Mouse (Mus musculus): ENCODE data around the gene Cubn. TPM values are rescaled to one million over a fixed set of nuclear protein-coding genes. Genes with fewer than 3 reads are reported as not detected.
A peak's percentile ranks its signal among the peaks of the same experiment; 100 is the strongest.

Cubn gene
- total RNA-seq (2014; rRNA removed), result 1.9 and 3.0 TPM in 2 replicates
- polyA plus RNA-seq (2015; fragmentation: Nextera tagmentation; extraction: Ambion mirVana), result 0.39 and 0.42 TPM in 2 replicates

- ATAC-seq (ENCODE audit: low FRiP score), result no peak
- no peak for DNase-seq (ENCODE audit: low spot score)
- Histone ChIP-seq H3K27me3 (ENCODE audit: insufficient read depth, low read length) (no peaks in the 10 kb centered on the region), H3K9ac (replicated peaks; ENCODE audit: low read length, poor library complexity, severe bottlenecking) (no peak within 1 kb of the TSS), H3K4me3 (ENCODE audit: low read depth, low read length) (no peak within 1 kb of the TSS), H3K9me3 (ENCODE audit: low read length) (no peaks in the 10 kb centered on the region), H3K36me3 (ENCODE audit: insufficient read depth, low read length) (no peaks in the 10 kb centered on the region), H3K4me2 (ENCODE audit: low read depth, low read length, poor library complexity, severe bottlenecking) (no peak within 1 kb of the TSS), H3K27ac (ENCODE audit: low read depth, low read length) (no peak within 1 kb of the TSS), H3K4me1 (ENCODE audit: insufficient read depth, low read length) (no peaks in the 10 kb centered on the region; the same call in 1 of the 2 replicates)
- no peak for TF ChIP-seq CTCF (IDR thresholded peaks at IDR 0.05)
- WGBS, result 36% methylated on average over 8 of the region's 8 CpGs
Observed at GRCm38 (mm10) chr2:13491734-13492133, at the start of gene Cubn. TSS of gene Cubn (minus strand) at chr2:13491813.

- no peak overlapping the region for H3K27ac ChIP-seq (ENCODE audit: low read depth, low read length)
- H3K36me3 ChIP-seq (ENCODE audit: insufficient read depth, low read length), result no peaks in the 10 kb centered on the region
- no peaks in the 10 kb centered on the region for H3K4me1 ChIP-seq (ENCODE audit: insufficient read depth, low read length)
- no peak for ATAC-seq (ENCODE audit: low FRiP score)
- H3K4me3 ChIP-seq (ENCODE audit: low read depth, low read length), result no peak overlapping the region
- 93% methylated on average over 1 of the region's 1 CpGs for WGBS
- H3K9ac ChIP-seq (replicated peaks; ENCODE audit: low read length, poor library complexity, severe bottlenecking), result no peak overlapping the region
- no peak for DNase-seq (ENCODE audit: low spot score)
- H3K4me2 ChIP-seq (ENCODE audit: low read depth, low read length, poor library complexity, severe bottlenecking), result no peak overlapping the region
- TF ChIP-seq CTCF (IDR thresholded peaks at IDR 0.05), result no peak
- no peaks in the 10 kb centered on the region for H3K9me3 ChIP-seq (ENCODE audit: low read length)
- H3K27me3 ChIP-seq (ENCODE audit: insufficient read depth, low read length), result no peaks in the 10 kb centered on the region
Observed at GRCm38 (mm10) chr2:13539860-13540259, 48.2 kb upstream of the Cubn start.

- no peaks in the 10 kb centered on the region for H3K4me1 ChIP-seq (ENCODE audit: insufficient read depth, low read length)
- no peak for ATAC-seq (ENCODE audit: low FRiP score)
- H3K27me3 ChIP-seq (ENCODE audit: insufficient read depth, low read length), result no peaks in the 10 kb centered on the region
- no peak overlapping the region for H3K4me2 ChIP-seq (ENCODE audit: low read depth, low read length, poor library complexity, severe bottlenecking)
- DNase-seq (ENCODE audit: low spot score), result no peak
- no peak overlapping the region for H3K27ac ChIP-seq (ENCODE audit: low read depth, low read length)
- no peak for TF ChIP-seq CTCF (IDR thresholded peaks at IDR 0.05)
- 79% methylated on average over 6 of the region's 6 CpGs for WGBS
- H3K9me3 ChIP-seq (ENCODE audit: low read length), result no peaks in the 10 kb centered on the region
- H3K36me3 ChIP-seq (ENCODE audit: insufficient read depth, low read length), result no peaks in the 10 kb centered on the region
- H3K4me3 ChIP-seq (ENCODE audit: low read depth, low read length), result no peak overlapping the region
- H3K9ac ChIP-seq (replicated peaks; ENCODE audit: low read length, poor library complexity, severe bottlenecking), result no peak overlapping the region
Observed at GRCm38 (mm10) chr2:13538704-13539377, 47.2 kb upstream of the Cubn start.

- Histone ChIP-seq H3K27me3 (ENCODE audit: insufficient read depth, low read length) (no peaks in the 10 kb centered on the region), H3K4me3 (ENCODE audit: low read depth, low read length) (no peak overlapping the region), H3K9me3 (ENCODE audit: low read length) (no peaks in the 10 kb centered on the region), H3K9ac (replicated peaks; ENCODE audit: low read length, poor library complexity, severe bottlenecking) (no peak overlapping the region), H3K4me1 (ENCODE audit: insufficient read depth, low read length) (no peaks in the 10 kb centered on the region), H3K4me2 (ENCODE audit: low read depth, low read length, poor library complexity, severe bottlenecking) (no peak overlapping the region), H3K27ac (ENCODE audit: low read depth, low read length) (no peak overlapping the region), H3K36me3 (ENCODE audit: insufficient read depth, low read length) (no peaks in the 10 kb centered on the region)
- TF ChIP-seq CTCF (IDR thresholded peaks at IDR 0.05), result no peak
- DNase-seq (ENCODE audit: low spot score) (no peak), ATAC-seq (ENCODE audit: low FRiP score) (no peak)
- 69% methylated on average over 2 of the region's 2 CpGs for WGBS
Observed at GRCm38 (mm10) chr2:13538258-13538657, 46.6 kb upstream of the Cubn start.

GRCm38 (mm10) chr2:13537733-13538132, 46.1 kb upstream of the Cubn start:
- Histone ChIP-seq H3K4me3 (ENCODE audit: low read depth, low read length) (no peak overlapping the region), H3K27ac (ENCODE audit: low read depth, low read length) (no peak overlapping the region), H3K9ac (replicated peaks; ENCODE audit: low read length, poor library complexity, severe bottlenecking) (no peak overlapping the region), H3K36me3 (ENCODE audit: insufficient read depth, low read length) (no peaks in the 10 kb centered on the region), H3K4me1 (ENCODE audit: insufficient read depth, low read length) (no peaks in the 10 kb centered on the region), H3K27me3 (ENCODE audit: insufficient read depth, low read length) (no peaks in the 10 kb centered on the region), H3K9me3 (ENCODE audit: low read length) (no peaks in the 10 kb centered on the region), H3K4me2 (ENCODE audit: low read depth, low read length, poor library complexity, severe bottlenecking) (no peak overlapping the region)
- no peak for DNase-seq (ENCODE audit: low spot score)
- WGBS, result 9% methylated on average over 2 of the region's 2 CpGs
- no peak for ATAC-seq (ENCODE audit: low FRiP score)
- peak; percentile 28 for TF ChIP-seq CTCF (IDR thresholded peaks at IDR 0.05)

- no peak for ATAC-seq (ENCODE audit: low FRiP score)
- H3K27me3 ChIP-seq (ENCODE audit: insufficient read depth, low read length), result no peaks in the 10 kb centered on the region
- no peaks in the 10 kb centered on the region for H3K4me1 ChIP-seq (ENCODE audit: insufficient read depth, low read length)
- H3K36me3 ChIP-seq (ENCODE audit: insufficient read depth, low read length), result no peaks in the 10 kb centered on the region
- no peak for DNase-seq (ENCODE audit: low spot score)
- no peak overlapping the region for H3K4me2 ChIP-seq (ENCODE audit: low read depth, low read length, poor library complexity, severe bottlenecking)
- TF ChIP-seq CTCF (IDR thresholded peaks at IDR 0.05), result peak; percentile 42
- no peaks in the 10 kb centered on the region for H3K9me3 ChIP-seq (ENCODE audit: low read length)
- no peak overlapping the region for H3K9ac ChIP-seq (replicated peaks; ENCODE audit: low read length, poor library complexity, severe bottlenecking)
- H3K4me3 ChIP-seq (ENCODE audit: low read depth, low read length), result no peak overlapping the region
- no peak overlapping the region for H3K27ac ChIP-seq (ENCODE audit: low read depth, low read length)
Observed at GRCm38 (mm10) chr2:13536747-13537146, 45.1 kb upstream of the Cubn start.

All from midbrain, postnatal 0 days (tissue).